Mouse (Mus musculus): ENCODE results near the gene Tas1r3. TPM values are rescaled to one million over a fixed set of nuclear protein-coding genes. Genes with fewer than 3 reads are reported as not detected.

Gene Tas1r3
- total and polyA plus RNA-seq, 3 experiments = 0.03 to 1.7 (median 0.60) TPM

DNA sequence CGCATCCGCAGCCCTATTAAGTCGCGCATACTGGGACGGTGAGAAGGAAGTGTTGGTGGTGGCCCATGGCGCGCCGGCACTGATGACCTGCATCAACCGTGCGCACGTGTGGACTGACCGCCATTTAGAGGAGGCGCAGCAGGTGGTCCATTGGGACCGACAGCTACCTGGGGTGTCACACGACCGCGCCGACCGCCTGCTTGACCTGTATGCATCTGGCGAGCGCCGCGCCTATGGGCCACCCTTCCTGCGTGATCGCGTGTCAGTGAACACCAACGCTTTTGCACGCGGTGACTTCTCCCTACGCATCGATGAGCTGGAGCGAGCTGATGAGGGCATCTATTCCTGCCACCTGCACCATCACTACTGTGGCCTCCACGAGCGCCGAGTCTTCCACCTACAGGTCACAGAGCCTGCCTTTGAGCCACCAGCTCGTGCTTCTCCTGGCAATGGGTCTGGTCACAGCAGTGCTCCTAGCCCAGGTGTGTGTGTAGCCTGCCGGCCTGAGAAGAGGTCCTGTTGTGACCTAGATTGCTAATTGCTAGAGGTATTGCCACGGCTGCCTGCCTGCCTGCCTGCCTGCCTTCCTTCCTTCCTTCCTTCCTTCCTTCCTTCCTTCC is 21.4 kb downstream of the Tas1r3 start:
- Histone ChIP-seq H3K36me3 (replicated peaks) (no peaks in the 10 kb centered on the region), H3K4me1 (ENCODE audit: insufficient read depth, low read depth, low read length) (peaks cover 31% of the 10 kb centered on the region), H3K9me3 (replicated peaks) (peaks cover 5% of the 10 kb centered on the region; the same call in 1 of the 2 replicates), H3K4me3 (ENCODE audit: low read depth, low read length) (no peak overlapping the region; the same call in 1 of the 2 replicates), H3K27me3 (ENCODE audit: insufficient read depth, low read length) (peaks cover 33% of the 10 kb centered on the region)
- no peak for ATAC-seq (ENCODE audit: extremely low read depth, insufficient number of reproducible peaks, low FRiP score, poor library complexity, severe bottlenecking)
- TF ChIP-seq GATA2 (IDR thresholded peaks at IDR 0.05; ENCODE audit: borderline replicate concordance, low read depth, low read length) (no peak), GATA1 (IDR thresholded peaks at IDR 0.05; ENCODE audit: borderline replicate concordance, low read length) (no peak), CTCF (IDR thresholded peaks at IDR 0.05; ENCODE audit: low read depth, low read length) (no peak), TAL1 (conservative IDR thresholded peaks at IDR 0.05; ENCODE audit: low read depth, low read length) (no peak), POLR2AphosphoS5 (IDR thresholded peaks at IDR 0.05; ENCODE audit: insufficient replicate concordance, low read depth, low read length) (no peak)
- DNase-seq (ENCODE audit: low spot score) = no peak

- peaks cover 27% of the 10 kb centered on the region for H3K4me1 ChIP-seq (ENCODE audit: insufficient read depth, low read depth, low read length)
- peaks cover 33% of the 10 kb centered on the region for H3K27me3 ChIP-seq (ENCODE audit: insufficient read depth, low read length)
- peak; percentile 24 for DNase-seq (ENCODE audit: low spot score)
These were observed 22.1 kb downstream of the Tas1r3 start for GRCm38 (mm10) chr4:155841003-155841454.

GRCm38 (mm10) chr4:155840076-155841002 is 22.8 kb downstream of the Tas1r3 start:
- Histone ChIP-seq H3K27me3 (ENCODE audit: insufficient read depth, low read length) (peaks cover 33% of the 10 kb centered on the region), H3K9me3 (replicated peaks) (peaks cover 5% of the 10 kb centered on the region; the same call in 1 of the 2 replicates), H3K4me1 (ENCODE audit: insufficient read depth, low read depth, low read length) (peaks cover 27% of the 10 kb centered on the region), H3K36me3 (replicated peaks) (peaks cover 2% of the 10 kb centered on the region), H3K4me3 (ENCODE audit: low read depth, low read length) (peak overlapping the region; percentile 68)
- DNase-seq (ENCODE audit: low spot score) = no peak
- no peak for ATAC-seq (ENCODE audit: extremely low read depth, insufficient number of reproducible peaks, low FRiP score, poor library complexity, severe bottlenecking)
- TF ChIP-seq CTCF (IDR thresholded peaks at IDR 0.05; ENCODE audit: low read depth, low read length) = no peak
- no peak for TF ChIP-seq POLR2AphosphoS5 (IDR thresholded peaks at IDR 0.05; ENCODE audit: insufficient replicate concordance, low read depth, low read length)
- no peak for TF ChIP-seq GATA2 (IDR thresholded peaks at IDR 0.05; ENCODE audit: borderline replicate concordance, low read depth, low read length)
- no peak for TF ChIP-seq TAL1 (conservative IDR thresholded peaks at IDR 0.05; ENCODE audit: low read depth, low read length)
- no peak for TF ChIP-seq GATA1 (IDR thresholded peaks at IDR 0.05; ENCODE audit: borderline replicate concordance, low read length)

More at GRCm38 (mm10) chr4:155841003-155841454, 22.1 kb downstream of the Tas1r3 start:
- Histone ChIP-seq H3K4me3 (ENCODE audit: low read depth, low read length) (peak overlapping the region; percentile 68), H3K9me3 (replicated peaks) (peaks cover 5% of the 10 kb centered on the region; the same call in 1 of the 2 replicates), H3K36me3 (replicated peaks) (no peaks in the 10 kb centered on the region)
- TF ChIP-seq TAL1 (conservative IDR thresholded peaks at IDR 0.05; ENCODE audit: low read depth, low read length) (no peak), CTCF (IDR thresholded peaks at IDR 0.05; ENCODE audit: low read depth, low read length) (no peak), GATA2 (IDR thresholded peaks at IDR 0.05; ENCODE audit: borderline replicate concordance, low read depth, low read length) (no peak), POLR2AphosphoS5 (IDR thresholded peaks at IDR 0.05; ENCODE audit: insufficient replicate concordance, low read depth, low read length) (no peak), GATA1 (IDR thresholded peaks at IDR 0.05; ENCODE audit: borderline replicate concordance, low read length) (no peak)
- ATAC-seq (ENCODE audit: extremely low read depth, insufficient number of reproducible peaks, low FRiP score, poor library complexity, severe bottlenecking) = peak; percentile 63; the same call in 1 of the 2 replicates

DNA sequence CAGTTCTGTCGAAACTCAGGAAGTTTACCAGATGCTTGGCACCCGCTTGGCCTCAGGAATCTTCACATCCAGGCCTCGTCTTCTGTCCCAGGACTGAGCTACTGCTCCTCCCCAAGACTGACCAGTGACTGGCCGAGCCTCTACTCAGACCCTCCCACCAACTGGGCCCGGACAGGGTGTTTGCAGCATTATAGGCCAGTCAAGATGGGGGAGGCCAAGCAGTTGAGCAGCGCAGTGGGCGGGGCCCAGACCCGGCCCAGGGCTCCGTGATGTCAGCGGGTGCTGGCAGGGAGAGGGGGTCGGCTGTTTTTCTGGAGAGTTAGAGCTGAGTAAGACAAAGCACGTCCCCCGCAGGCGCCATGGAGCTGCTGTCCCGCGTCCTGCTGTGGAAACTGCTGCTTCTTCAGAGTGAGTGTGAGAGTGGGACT is 23.7 kb downstream of the Tas1r3 start, which contains the start of gene Mxra8:
Gene Mxra8, plus strand, starts transcription at position 198 of the 428 bp plus-strand sequence.
- peaks cover 9% of the 10 kb centered on the region for H3K36me3 ChIP-seq (replicated peaks)
- no peak for DNase-seq (ENCODE audit: low spot score)
- peak within 1 kb of the TSS; percentile 68; the same call in 1 of the 2 replicates for H3K4me3 ChIP-seq (ENCODE audit: low read depth, low read length)
- H3K9me3 ChIP-seq (replicated peaks) = peaks cover 5% of the 10 kb centered on the region; the same call in 1 of the 2 replicates
- peaks cover 33% of the 10 kb centered on the region for H3K27me3 ChIP-seq (ENCODE audit: insufficient read depth, low read length)
- no peak for ATAC-seq (ENCODE audit: extremely low read depth, insufficient number of reproducible peaks, low FRiP score, poor library complexity, severe bottlenecking)
- H3K4me1 ChIP-seq (ENCODE audit: insufficient read depth, low read depth, low read length) = peaks cover 27% of the 10 kb centered on the region
- TF ChIP-seq GATA2 (IDR thresholded peaks at IDR 0.05; ENCODE audit: borderline replicate concordance, low read depth, low read length) (no peak), TAL1 (conservative IDR thresholded peaks at IDR 0.05; ENCODE audit: low read depth, low read length) (no peak), POLR2AphosphoS5 (IDR thresholded peaks at IDR 0.05; ENCODE audit: insufficient replicate concordance, low read depth, low read length) (no peak), CTCF (IDR thresholded peaks at IDR 0.05; ENCODE audit: low read depth, low read length) (no peak), GATA1 (IDR thresholded peaks at IDR 0.05; ENCODE audit: borderline replicate concordance, low read length) (no peak)

DNA sequence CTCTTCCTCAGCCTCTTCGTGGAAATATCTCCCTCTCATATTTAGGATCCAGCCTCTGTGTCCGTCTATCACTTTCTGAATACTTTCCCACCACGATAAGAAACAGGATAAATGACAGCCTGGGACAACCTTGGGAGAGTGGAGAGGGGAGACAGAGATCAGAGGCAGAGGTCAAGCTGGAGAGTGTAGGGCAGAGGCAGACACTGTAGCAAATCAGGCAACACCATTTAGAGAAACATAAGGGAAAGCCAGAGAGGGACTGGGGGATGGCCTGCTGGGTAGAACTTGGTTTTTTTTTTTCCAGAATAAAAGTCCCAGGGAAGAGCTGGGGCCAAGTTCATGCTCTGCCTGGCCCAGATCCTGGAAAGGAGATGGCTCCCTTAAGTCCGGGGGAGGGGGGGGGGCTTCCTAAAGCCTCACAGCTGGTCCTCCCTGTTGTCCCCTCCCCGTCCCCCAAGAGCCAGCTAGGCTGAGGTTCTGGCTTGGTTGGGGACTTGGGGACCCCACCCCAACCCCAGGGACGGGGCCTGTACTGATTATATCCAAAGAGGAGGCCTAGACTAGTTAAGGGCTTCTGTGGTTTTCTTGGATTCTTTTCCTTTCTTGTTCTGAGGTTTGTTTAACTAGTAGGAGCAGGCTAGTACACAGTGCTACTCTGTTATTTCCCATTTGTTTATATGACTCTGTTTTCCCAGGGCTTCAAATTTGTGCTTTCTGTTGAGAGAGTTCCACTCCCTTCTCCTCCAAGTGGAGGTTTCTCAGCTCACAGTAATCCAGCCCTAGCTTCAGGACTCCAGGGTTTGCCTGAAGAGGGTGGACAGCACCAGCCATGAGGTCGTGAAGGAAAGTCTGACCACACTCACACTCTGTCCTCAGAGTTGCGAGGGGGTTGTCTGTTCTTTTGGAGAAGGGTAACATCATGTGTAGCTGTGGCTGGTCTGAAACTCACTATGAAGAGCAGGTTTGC is 24.7 kb downstream of the Tas1r3 start:
- no peak for TF ChIP-seq POLR2AphosphoS5 (IDR thresholded peaks at IDR 0.05; ENCODE audit: insufficient replicate concordance, low read depth, low read length)
- no peak for TF ChIP-seq GATA1 (IDR thresholded peaks at IDR 0.05; ENCODE audit: borderline replicate concordance, low read length)
- no peak for TF ChIP-seq TAL1 (conservative IDR thresholded peaks at IDR 0.05; ENCODE audit: low read depth, low read length)
- TF ChIP-seq GATA2 (IDR thresholded peaks at IDR 0.05; ENCODE audit: borderline replicate concordance, low read depth, low read length) = no peak
- TF ChIP-seq CTCF (IDR thresholded peaks at IDR 0.05; ENCODE audit: low read depth, low read length) = no peak
- no peak overlapping the region for H3K4me3 ChIP-seq (ENCODE audit: low read depth, low read length)
- peaks cover 18% of the 10 kb centered on the region for H3K36me3 ChIP-seq (replicated peaks)
- H3K9me3 ChIP-seq (replicated peaks) = peaks cover 5% of the 10 kb centered on the region; the same call in 1 of the 2 replicates
- DNase-seq (ENCODE audit: low spot score) (no peak), ATAC-seq (ENCODE audit: extremely low read depth, insufficient number of reproducible peaks, low FRiP score, poor library complexity, severe bottlenecking) (no peak)
- H3K27me3 ChIP-seq (ENCODE audit: insufficient read depth, low read length) = peaks cover 33% of the 10 kb centered on the region
- H3K4me1 ChIP-seq (ENCODE audit: insufficient read depth, low read depth, low read length) = peaks cover 35% of the 10 kb centered on the region

All from G1E (cell line).